Mouse (Mus musculus) hindbrain, embryonic 11.5 days (tissue): ENCODE measurements around the gene Serinc2. TPM values are rescaled to one million over a fixed set of nuclear protein-coding genes. Genes with fewer than 3 reads are reported as not detected.

Experiments
- ATAC-seq: fragments of 200-750 bp; cut with Nextera tagmentation; 2 replicates; pipeline ENCODE4 v1.8.0; 2017; ENCODE audit warnings: mild to moderate bottlenecking, moderate TSS enrichment, moderate library complexity; ENCODE audit not compliant: low FRiP score
- DNase-seq: peaks from one replicate; pipeline ENCODE4 v3.0.0-alpha.2; 2015; ENCODE audit warnings: low spot score
- H3K27ac ChIP-seq: fragments of 300-500 bp; sonication (generic); 2 replicates; pipeline ENCODE4 v1.5.1; 2014; ENCODE audit warnings: mild to moderate bottlenecking, low read depth, low read length
- H3K27me3 ChIP-seq: fragments of 300-500 bp; sonication (generic); 2 replicates; pipeline ENCODE4 v1.6.1; 2014; ENCODE audit warnings: mild to moderate bottlenecking, low read length, moderate library complexity, mixed read lengths; ENCODE audit not compliant: control insufficient read depth, insufficient read depth
- H3K36me3 ChIP-seq: fragments of 300-500 bp; sonication (generic); 2 replicates; pipeline ENCODE4 v1.6.1; 2014; ENCODE audit warnings: mild to moderate bottlenecking, low read length, moderate library complexity, mixed read lengths; ENCODE audit not compliant: control insufficient read depth, insufficient read depth
- H3K4me1 ChIP-seq: fragments of 300-500 bp; sonication (generic); replicated peaks from 2 replicates; pipeline ENCODE4 v1.6.1; 2014; ENCODE audit warnings: low read length, mixed read lengths; ENCODE audit not compliant: control insufficient read depth, insufficient read depth
- H3K4me2 ChIP-seq: fragments of 300-500 bp; sonication (generic); replicated peaks from 2 replicates; pipeline ENCODE4 v1.6.1; 2014; ENCODE audit warnings: mild to moderate bottlenecking, low read depth, low read length
- H3K4me3 ChIP-seq: fragments of 300-500 bp; sonication (generic); 2 replicates; pipeline ENCODE4 v1.5.1; 2014; ENCODE audit warnings: low read depth, low read length
- H3K9ac ChIP-seq: fragments of 300-500 bp; sonication (generic); 2 replicates; pipeline ENCODE4 v1.6.1; 2014; ENCODE audit warnings: low read depth, low read length
- H3K9me3 ChIP-seq: fragments of 300-500 bp; sonication (generic); 2 replicates; pipeline ENCODE4 v1.6.1; 2016; ENCODE audit warnings: low read length; ENCODE audit not compliant: control insufficient read depth
- WGBS: fragments of 180-500 bp; shearing (Covaris S2); extraction: QIAGEN DNeasy Blood & Tissue Kit; methylation state at CpG from one replicate; pipeline ENCODE4 v1.1.7; 2014; 5-methylcytosine and 5-hydroxymethylcytosine counted together
- polyA plus RNA-seq: library from polyadenylated mRNA; unstranded; fragments of >200 nt; fragmentation: Nextera tagmentation; extraction: Ambion mirVana; gene quantifications from 2 replicates; pipeline ENCODE4 v1.2.1, GENCODE M21; 2014

Gene Serinc2
- 57.9 and 58.8 TPM in 2 replicates for polyA plus RNA-seq

DNA sequence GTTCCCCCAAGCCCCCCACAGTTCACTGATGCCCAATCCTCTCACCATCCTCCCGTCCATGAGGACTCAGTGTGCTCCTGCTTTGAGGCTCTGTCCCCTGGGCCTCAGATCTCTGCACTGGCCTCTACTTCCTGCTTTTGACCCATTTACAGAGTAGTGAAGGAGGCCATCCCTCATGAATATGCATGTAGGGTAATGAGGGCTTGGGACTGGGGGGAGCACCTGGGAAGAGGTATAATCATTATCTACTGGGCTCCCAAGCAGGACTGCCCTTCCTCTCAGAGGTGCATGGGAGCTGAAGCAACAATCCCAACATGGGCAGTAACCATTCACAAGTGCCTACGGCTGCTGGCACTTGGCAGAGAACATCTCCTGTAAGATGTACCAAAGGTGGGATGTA, at the start of gene Serinc2:
Gene Serinc2, minus strand, starts transcription at position 101 of the 400 bp plus-strand sequence.
- Histone ChIP-seq H3K27me3 (no peaks in the 10 kb centered on the region), H3K4me3 (no peak within 1 kb of the TSS), H3K4me1 (0 out of 2 replicates have a peak, but pooled peaks cover 2% of the 10 kb centered on the region), H3K4me2 (no peak within 1 kb of the TSS), H3K9ac (no peak within 1 kb of the TSS), H3K9me3 (no peaks in the 10 kb centered on the region), H3K36me3 (no peaks in the 10 kb centered on the region), H3K27ac (no peak within 1 kb of the TSS)
- WGBS: 69% methylated on average over 2 of the region's 2 CpGs
- ATAC-seq (no peak), DNase-seq (no peak)

DNA sequence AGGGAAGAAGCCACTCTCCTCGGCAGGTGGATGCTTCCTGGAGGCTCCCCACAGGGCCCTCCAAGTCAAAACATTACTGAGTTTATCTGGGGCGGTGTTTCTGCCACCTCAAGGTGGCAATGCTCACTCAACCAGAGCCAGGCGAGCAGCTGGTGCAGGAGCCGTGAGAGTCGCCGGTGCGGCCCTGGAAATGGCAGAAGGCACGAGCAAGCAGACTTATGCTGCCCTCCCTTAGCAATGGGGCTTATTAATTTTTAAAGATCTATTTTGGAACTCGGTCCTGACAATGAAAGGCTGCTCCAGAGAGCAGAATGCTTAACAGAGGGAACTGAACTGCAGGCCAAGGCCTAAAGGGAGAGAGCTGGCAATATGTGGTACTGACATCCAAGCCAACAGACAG, 48.4 kb upstream of the Serinc2 start:
- no peak overlapping the region for H3K4me3 ChIP-seq
- no peak overlapping the region for H3K4me2 ChIP-seq
- no peaks in the 10 kb centered on the region for H3K4me1 ChIP-seq
- no peak overlapping the region for H3K9ac ChIP-seq
- no peak for ATAC-seq
- H3K9me3 ChIP-seq: no peaks in the 10 kb centered on the region
- WGBS: 85% methylated on average over 9 of the region's 9 CpGs
- peaks cover 5% of the 10 kb centered on the region for H3K36me3 ChIP-seq
- H3K27me3 ChIP-seq: no peaks in the 10 kb centered on the region
- DNase-seq: no peak
- no peak overlapping the region for H3K27ac ChIP-seq

DNA sequence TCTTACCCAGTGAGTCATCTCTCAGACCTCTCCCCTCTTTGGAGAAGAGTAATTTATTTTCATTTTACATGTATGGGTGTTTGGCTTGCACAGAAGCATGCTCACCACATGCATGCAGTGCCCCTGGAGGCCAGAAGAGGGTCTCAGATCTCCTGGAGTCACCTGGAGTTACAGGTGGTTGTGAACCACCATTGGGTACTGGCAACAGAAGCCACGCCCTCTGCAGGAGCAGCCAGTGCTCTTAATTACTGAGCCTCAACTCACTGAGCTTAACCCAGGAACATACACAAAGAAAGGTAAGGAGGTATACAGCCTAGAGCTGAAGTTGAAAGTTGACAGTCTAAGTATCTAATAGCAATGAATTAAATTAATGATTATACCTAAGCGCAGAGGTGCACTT, 46.4 kb upstream of the Serinc2 start:
- no peak overlapping the region for H3K4me3 ChIP-seq
- no peak overlapping the region for H3K4me2 ChIP-seq
- no peak overlapping the region for H3K27ac ChIP-seq
- H3K27me3 ChIP-seq: no peaks in the 10 kb centered on the region
- H3K9me3 ChIP-seq: no peaks in the 10 kb centered on the region
- no peak for ATAC-seq
- H3K36me3 ChIP-seq: peaks cover 5% of the 10 kb centered on the region
- no peaks in the 10 kb centered on the region for H3K4me1 ChIP-seq
- no peak for DNase-seq
- WGBS: 90% methylated on average over 2 of the region's 2 CpGs
- H3K9ac ChIP-seq: no peak overlapping the region

DNA sequence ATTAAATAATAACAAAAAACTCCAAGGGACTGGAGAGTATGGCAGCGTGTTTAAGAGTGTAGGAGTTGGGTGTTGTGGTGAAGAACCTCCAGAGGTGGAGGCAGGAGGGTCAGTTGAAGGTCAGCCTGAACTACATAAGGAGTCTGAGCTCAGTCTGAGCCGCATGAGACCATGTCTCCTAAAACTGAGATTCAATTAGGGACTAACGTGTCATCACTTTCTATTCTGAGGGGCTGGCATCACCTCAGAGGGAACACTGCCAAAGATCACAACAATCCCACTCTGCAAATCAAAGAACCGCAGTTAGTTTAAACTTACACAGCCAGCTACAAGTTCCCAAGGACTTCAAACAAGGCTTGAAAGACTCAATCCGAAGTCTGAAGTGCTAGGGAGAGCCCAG, 44.6 kb upstream of the Serinc2 start:
- Histone ChIP-seq H3K4me3 (no peak overlapping the region), H3K27me3 (no peaks in the 10 kb centered on the region), H3K36me3 (peaks cover 5% of the 10 kb centered on the region), H3K27ac (no peak overlapping the region), H3K9ac (no peak overlapping the region), H3K4me2 (no peak overlapping the region), H3K9me3 (no peaks in the 10 kb centered on the region), H3K4me1 (no peaks in the 10 kb centered on the region)
- no peak for DNase-seq
- WGBS: 88% methylated on average over 5 of the region's 5 CpGs
- ATAC-seq: no peak

DNA sequence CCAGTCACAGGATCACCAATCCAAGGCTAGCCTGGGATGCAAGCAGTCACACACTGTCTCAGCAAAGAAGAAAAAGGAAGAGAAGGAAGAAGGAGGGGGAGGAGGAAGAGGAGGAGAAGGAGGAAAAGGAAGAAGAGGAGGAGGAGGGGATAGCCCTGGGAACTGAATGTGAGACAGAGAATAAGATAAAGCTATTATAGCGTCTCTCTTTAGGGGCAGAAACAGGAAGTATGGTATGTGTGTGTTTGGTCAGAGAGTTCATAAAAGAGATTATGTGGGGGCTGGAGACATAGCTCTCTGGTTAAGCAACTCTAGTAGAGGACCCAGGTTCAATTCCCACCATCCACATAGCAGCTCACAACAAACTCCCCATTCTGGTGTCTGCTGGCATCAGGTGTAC, 44.2 kb upstream of the Serinc2 start:
- Histone ChIP-seq H3K27me3 (no peaks in the 10 kb centered on the region), H3K4me3 (no peak overlapping the region), H3K27ac (no peak overlapping the region), H3K9ac (no peak overlapping the region), H3K9me3 (no peaks in the 10 kb centered on the region), H3K4me2 (no peak overlapping the region), H3K36me3 (peaks cover 5% of the 10 kb centered on the region), H3K4me1 (no peaks in the 10 kb centered on the region)
- WGBS: 94% methylated on average over 1 of the region's 1 CpGs
- DNase-seq: no peak
- ATAC-seq: no peak

DNA sequence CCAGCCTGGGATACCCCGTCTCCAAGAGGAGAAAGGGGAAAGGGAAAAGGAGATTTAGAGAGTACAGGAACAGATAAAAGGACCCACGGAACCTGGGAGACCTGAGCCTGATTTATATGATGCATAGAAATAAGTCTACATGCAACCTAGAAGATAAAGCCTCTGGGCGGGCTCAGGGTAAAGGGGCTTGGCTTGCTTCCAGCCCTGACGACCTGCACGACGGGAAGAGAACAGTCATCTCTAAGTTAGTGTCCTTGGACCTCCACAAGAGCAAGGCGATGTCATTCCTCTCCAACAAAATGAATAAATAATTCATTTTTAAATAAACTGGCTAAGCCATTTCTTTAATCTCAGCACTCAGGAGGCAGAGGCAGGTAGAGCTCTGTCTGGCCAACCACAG, 43.6 kb upstream of the Serinc2 start:
- Histone ChIP-seq H3K36me3 (peaks cover 5% of the 10 kb centered on the region), H3K4me3 (no peak overlapping the region), H3K9me3 (no peaks in the 10 kb centered on the region), H3K9ac (no peak overlapping the region), H3K4me2 (no peak overlapping the region), H3K27ac (no peak overlapping the region), H3K4me1 (no peaks in the 10 kb centered on the region), H3K27me3 (no peaks in the 10 kb centered on the region)
- DNase-seq (no peak), ATAC-seq (no peak)
- 90% methylated on average over 7 of the region's 7 CpGs for WGBS

DNA sequence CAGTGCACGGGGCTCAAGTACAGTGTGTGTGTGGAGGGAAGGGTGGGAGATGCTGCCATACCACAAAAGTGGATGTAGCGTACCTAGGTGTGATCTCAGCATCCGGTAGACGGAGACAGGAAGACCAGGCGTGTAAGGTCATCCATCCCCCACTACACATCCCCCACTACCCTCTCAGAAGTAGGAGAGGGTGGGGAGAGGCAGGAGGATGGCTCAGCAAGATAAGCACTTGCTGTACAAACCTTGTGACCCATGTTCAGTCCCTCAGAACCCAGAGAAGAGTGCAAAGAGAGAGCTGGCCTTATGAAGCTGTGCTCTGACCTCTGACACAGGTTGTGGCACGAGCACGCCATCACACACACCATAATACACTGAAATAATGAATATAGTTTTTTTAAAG, 42.6 kb upstream of the Serinc2 start:
- no peaks in the 10 kb centered on the region for H3K27me3 ChIP-seq
- H3K27ac ChIP-seq: no peak overlapping the region
- no peak overlapping the region for H3K9ac ChIP-seq
- H3K4me2 ChIP-seq: no peak overlapping the region
- WGBS: 93% methylated on average over 7 of the region's 7 CpGs
- ATAC-seq: no peak
- H3K9me3 ChIP-seq: no peaks in the 10 kb centered on the region
- no peak for DNase-seq
- no peaks in the 10 kb centered on the region for H3K4me1 ChIP-seq
- H3K36me3 ChIP-seq: peaks cover 3% of the 10 kb centered on the region
- no peak overlapping the region for H3K4me3 ChIP-seq

DNA sequence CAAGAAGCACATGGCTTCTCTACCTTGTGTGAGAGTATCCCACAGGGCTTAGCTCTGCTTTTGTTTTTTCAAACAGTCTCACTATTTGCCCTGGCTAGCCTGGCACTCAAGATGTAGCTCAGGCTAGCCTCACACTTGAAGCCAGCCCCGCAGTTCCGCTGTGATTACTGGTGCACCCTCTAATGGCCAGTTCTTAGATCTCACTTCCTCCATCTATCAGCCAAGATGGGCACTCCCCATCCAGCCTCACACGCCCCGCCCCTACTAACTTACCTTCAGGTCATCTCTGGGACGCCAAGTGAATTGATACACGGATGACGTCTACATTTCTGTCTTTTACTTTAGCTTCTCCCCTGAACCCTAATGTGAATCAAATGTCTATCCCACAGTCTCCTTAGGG, 40.6 kb upstream of the Serinc2 start:
- H3K36me3 ChIP-seq: 0 out of 2 replicates have a peak, but pooled peaks cover 3% of the 10 kb centered on the region
- WGBS: 88% methylated on average over 7 of the region's 7 CpGs
- no peak for ATAC-seq

DNA sequence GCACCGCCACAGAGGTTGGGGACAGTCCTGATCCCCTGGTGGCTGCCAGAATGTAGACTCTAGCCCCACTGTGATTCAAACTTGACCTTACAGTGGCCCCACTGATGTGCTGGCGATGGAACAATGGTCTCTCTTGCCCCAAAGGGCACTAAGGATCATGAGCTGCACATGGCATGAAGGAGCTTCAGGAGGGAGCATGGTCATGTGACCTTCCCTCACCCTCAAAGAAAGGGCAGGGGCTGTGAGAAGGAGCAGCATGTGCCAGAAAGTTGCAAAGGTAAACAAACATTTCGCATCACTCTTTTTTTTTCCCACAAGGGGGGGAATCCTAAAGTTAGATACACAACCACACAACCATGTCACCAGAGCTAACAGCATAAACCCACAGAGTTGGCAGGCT, 39.1 kb upstream of the Serinc2 start:
- no peak for ATAC-seq
- H3K36me3 ChIP-seq: 0 out of 2 replicates have a peak, but pooled peaks cover 3% of the 10 kb centered on the region

More for the DNA sequence above, 40.6 kb upstream of the Serinc2 start:
- Histone ChIP-seq H3K9ac (no peak overlapping the region), H3K9me3 (no peaks in the 10 kb centered on the region), H3K27ac (no peak overlapping the region), H3K27me3 (no peaks in the 10 kb centered on the region), H3K4me2 (no peak overlapping the region), H3K4me1 (no peaks in the 10 kb centered on the region), H3K4me3 (no peak overlapping the region)
- DNase-seq: no peak

More for the DNA sequence above, 39.1 kb upstream of the Serinc2 start:
- Histone ChIP-seq H3K9me3 (no peaks in the 10 kb centered on the region), H3K27me3 (no peaks in the 10 kb centered on the region), H3K27ac (no peak overlapping the region), H3K4me1 (no peaks in the 10 kb centered on the region), H3K4me2 (no peak overlapping the region), H3K9ac (no peak overlapping the region), H3K4me3 (no peak overlapping the region)
- no peak for DNase-seq
- WGBS: 61% methylated on average over 3 of the region's 3 CpGs
